Mouse (Mus musculus) cerebellum, postnatal 10 days (tissue): ENCODE data around the gene Lmntd2.
"Not testable (repeated sequence)": the region's sequence is repeated elsewhere in the genome, so short reads cannot be mapped to it uniquely, and the experiment has no call there.

Experiments used
- DNase-seq, 2 experiments: peaks; one replicate each; pipeline ENCODE4 v3.0.0; 2021; ENCODE audit warnings: mixed read lengths in 2 of 2

The Lmntd2 gene

DNA sequence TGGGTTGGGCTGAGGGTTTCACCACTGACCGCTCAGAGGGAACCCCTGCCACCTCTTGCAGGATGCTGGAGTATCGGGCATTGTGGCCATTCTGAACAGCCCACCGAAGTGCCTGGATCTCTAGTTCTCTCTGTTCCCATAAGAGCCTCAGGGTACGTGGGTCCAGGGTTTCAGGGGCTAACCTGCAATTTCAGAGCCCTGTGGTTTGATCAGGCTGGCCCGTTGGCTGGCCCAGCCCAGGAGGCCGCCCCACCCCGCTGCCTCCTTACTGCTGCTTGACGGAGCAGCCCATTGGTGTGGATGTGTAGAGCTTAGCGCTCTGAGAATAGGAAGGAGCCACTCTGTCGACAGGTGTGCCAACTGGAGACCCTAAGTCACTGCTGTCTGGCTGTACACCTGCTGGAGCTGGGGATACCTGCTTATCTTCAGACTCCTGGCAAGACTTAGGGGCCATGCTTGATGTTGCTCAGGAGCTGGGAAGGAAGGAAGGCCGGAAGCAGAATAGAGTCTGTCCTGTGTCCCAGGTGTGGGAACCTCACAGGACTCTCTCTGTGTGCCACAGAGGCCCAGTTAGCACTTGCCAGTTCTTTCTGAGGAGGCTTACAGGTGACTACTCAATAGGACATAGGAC is at the start of gene Lmntd2:
Gene Lmntd2, minus strand, starts transcription at position 476 of the 631 bp plus-strand sequence.
- no peak for DNase-seq

DNA sequence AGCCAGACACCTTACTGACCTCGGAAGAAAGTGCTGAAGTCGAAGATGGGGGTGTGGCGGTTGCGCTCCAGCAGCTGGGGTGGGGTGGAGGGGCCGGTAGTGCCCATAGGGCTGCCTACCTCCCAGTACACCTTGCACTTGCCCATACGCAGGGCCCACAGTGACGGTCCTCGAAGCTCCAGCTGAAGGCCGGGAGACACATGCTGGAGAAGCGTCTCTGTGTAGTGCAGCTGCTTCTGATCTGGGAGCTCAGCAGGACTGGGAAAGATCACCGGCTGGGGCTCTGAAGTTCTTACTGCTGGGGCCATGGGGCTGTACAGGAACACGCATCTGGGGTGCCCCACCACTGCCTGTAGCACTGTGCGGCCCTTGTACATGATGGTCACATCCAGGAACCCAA is 49.8 kb upstream of the Lmntd2 start:
- no peak for DNase-seq

- peak; percentile 45 to 50 for DNase-seq
Observed at GRCm38 (mm10) chr7:141261480-141261879, 47.6 kb upstream of the Lmntd2 start.

DNA sequence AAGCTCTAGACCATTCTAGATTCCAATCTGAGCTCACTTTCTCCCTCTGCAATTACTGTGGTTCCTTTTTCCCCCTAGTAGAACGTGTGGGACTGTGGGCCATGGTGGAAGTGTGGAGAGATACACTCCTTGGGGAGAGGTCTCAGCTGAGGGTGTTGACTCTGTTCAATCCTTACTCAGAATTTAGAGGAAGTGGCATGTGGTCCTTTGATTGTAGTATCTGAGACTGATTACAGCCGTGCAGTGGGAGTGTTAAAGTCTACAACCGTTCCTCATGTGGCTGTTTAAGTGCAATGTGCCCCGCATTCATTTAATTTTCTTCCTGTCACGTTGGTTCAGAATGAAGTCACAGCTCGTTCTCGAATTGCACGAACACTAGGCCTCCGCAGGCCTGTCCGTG is 42.3 kb upstream of the Lmntd2 start:
- DNase-seq, result no peak

DNA sequence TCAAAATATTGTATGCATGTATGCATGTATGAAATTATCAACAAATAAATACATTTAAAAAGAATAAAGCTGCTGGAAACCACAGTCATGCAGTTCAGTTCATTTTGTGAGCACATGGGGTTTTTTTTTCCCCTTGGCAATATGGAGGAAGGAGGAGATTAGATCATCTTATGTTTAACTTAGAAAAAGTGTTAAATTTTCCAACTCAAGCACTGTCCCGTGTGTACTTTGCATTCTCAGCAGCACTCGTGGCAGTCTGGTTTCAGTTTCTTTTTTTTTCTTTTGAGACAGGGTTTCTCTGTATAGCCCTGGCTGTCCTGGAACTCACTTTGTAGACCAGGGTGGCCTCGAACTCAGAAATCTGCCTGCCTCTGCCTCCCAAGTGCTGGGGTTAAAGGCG is 36.6 kb upstream of the Lmntd2 start:
- not testable (repeated sequence) for DNase-seq

GRCm38 (mm10) chr7:141231551-141231950 is 17.7 kb upstream of the Lmntd2 start:
- no peak for DNase-seq

DNA sequence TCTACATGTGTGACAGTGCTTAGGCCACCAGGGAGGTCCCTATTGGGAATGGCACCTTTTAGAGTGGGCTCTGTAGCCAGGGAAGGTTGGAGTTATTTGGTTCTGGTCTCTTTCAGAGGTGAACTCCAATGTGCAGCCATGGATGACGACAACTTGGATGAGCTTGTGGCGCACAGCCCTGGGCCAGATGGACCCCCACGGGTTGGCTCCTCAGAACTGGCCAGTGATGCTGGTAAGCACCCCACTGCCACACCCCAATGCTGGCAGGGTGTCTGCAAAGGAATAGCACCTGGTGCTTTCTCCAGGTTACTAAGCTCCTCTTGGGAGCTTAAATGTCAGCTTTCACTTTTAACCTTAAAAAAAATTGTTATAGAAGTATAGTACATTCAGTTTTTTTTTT is 17.2 kb upstream of the Lmntd2 start:
- peak; percentile 57 to 73 for DNase-seq

DNA sequence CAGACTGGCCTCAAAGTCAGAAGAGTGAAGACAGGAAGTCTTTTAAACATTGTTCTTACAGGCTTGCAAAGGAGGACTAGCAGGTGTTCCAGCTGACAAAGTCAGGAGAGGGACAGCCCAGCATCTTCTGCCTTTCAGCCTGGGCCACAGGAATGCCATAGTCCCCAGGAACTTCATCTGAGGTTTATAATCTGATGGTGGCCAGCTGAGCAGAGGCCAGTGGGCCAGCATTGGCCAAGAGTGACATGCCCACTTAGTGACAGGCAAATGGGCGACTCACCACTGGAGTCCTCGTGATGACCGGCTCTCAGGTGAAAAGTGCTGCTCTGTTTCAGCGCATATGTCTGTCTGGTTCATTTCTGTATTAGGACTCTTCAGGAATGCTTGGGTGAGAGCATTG is 16.7 kb upstream of the Lmntd2 start:
- DNase-seq, result no peak

GRCm38 (mm10) chr7:141229702-141230101 is 15.8 kb upstream of the Lmntd2 start:
- no peak for DNase-seq

- peak; percentile 98 to 99 for DNase-seq
Observed at GRCm38 (mm10) chr7:141228279-141229067, 14.6 kb upstream of the Lmntd2 start, which contains the start of gene Phrf1. TSS of gene Phrf1 (plus strand) at chr7:141228784.

DNA sequence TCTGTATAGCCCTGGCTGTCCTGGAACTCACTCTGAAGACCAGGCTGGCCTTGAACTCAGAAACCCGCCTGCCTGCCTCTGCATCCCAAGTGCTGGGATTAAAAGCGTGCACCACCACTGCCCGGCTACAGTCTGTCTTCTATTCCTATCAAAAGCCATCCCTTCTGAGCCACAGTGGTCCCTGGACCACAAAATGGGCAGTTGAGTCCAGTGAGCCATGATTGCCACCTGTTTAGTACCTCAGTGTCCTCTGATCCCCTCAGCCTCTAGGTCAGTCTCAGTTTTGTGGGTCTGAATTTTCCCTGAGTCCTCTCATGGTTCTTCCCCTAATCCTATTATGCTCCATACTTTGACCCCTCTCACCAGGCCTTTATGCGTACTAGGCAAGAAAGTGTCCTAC is 13.9 kb upstream of the Lmntd2 start:
- no peak for DNase-seq

- no peak for DNase-seq
Observed at GRCm38 (mm10) chr7:141226535-141226934, 12.7 kb upstream of the Lmntd2 start.

DNA sequence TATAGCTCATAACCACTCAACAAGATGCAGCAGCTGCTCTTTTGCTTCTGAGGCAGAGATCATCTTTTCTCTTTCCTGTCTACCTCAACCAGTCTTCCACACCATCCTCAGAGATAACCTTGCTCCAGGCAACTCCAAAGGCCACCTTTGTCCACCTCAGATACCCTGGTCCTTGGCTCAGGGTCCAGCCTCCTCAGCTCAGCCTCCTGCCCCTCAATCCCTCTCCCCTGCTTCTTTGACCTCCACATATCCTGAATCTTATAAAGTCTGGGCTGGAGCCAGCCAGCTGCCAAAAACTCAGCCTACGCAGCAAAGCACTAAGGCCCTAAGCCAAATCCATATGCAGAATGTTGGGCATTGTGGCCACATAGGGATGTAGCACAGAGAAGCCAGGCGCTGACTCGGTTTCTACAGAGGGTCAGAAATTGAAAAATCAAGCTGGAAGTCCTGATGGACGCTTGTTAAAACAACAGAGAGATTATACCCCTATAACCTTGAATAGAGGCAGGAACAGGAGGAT is 8.9 kb upstream of the Lmntd2 start:
- no peak for DNase-seq

- no peak for DNase-seq
Observed at GRCm38 (mm10) chr7:141222126-141222467, 8.2 kb upstream of the Lmntd2 start.

DNA sequence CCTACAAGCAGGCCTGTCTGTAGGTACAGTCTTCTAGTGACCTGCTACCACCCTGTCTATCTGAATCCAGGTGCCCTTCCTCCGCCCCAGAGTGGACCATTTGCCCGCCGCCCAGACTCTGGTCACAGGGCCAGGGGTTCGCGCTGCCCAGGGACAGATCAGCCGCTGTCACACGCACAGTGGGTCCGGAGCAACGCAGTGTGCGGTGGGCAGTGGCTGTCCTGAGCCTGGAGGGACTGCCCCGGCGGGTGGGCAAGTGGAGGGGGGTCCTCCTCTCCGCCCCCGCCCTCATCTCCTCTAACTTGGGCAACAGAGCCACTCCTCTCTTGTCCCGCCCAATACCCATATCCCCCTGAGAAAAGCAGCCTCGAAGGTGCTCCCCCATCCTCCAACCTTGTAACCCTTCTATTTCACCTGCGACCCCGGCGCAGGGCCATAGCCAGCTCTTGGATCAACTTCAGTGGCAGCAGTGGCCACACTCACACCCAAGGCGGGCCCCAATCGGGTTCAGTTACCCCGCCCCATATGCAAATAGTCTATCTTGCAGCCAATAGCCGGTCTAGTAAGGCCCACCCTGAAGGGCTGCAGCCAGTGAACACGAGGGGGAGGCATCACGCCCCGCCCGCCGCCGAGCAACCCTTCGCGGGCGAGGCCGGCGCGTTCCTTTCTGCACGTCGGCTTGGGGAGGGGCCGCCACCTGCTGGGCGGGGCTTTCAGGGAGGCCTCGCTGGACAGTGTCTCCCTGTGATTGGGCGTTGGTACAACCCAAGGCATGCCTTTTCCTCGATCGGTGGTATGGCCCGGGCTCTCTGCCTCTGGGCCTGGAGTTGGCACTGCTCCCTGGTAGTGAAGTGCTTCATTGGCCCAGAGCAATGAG is 7.6 kb upstream of the Lmntd2 start:
- DNase-seq, result peak; percentile 97 to 98

DNA sequence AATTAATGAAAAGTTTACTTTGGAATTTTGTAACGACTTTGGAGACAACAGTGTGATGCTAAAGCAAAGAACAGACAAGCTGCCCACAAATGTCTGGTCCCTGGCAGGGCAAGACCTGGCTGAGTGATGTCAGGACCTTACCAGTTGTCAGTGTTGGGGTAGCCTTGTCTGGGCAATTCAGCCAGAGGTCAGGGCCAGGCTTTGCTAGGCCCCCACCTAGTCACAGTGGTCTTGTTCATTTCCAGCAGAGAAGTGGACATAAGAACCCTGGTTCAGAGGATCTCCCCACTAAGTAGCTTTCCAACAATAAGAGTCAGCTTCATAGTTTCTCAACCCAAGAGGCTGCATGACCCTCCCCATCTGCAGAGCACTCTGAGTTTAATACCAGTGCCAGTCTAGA is 6.5 kb upstream of the Lmntd2 start:
- no peak for DNase-seq

DNA sequence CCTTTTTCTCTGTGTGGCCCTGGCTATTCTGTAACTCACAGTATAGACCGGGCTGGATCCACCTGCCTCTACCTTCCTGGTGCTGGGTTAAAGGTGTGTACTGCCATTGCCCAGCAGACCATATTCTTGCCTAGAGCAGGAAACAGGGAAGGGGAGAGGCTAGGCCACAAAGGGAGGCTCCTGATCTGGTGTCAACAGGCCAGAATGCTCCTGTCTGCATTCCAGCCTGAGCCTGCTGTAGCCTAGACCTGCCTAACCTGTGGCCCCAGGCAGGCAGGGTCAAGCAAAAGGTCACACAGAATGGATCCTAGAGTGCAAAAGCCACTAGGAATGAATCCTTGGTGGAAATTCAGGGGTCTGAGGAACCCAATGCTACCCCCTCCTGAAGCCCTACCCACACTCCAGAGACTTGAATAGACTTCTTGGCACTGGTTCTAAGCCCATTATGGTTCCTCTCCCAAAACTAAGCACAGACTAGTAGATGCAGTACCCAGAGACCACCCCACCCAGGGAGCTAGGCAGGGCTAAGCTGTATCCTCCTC is 5.7 kb upstream of the Lmntd2 start:
- DNase-seq, result no peak

DNA sequence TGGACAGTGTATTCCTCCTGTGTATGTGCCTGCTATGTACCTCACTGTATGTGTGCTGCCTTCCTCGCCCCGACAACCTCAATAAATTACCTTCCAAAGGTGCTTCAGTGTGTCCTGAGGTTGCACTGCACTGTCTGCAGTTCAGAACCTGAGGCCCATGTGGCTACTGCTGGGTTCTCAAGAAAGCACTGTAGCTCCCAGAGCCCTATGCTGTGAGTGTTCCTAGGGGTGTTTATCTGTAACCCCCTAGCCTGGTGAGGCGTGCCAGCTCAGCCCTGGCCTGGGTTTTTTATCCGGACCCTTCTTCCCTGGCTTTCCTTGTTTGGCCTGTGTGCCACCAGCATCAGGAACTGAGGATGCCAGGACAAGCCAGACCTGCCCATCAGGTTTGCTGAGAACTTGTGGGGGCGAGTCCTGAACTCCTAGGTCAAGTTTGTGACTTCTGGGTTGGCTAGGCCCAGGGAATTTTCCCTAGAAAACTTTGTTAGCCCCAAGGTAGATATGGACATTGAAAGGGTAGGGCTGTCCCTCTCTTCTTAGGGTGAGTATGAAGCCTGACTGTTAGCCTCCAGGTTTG is 4.8 kb upstream of the Lmntd2 start:
- DNase-seq, result no peak

DNA sequence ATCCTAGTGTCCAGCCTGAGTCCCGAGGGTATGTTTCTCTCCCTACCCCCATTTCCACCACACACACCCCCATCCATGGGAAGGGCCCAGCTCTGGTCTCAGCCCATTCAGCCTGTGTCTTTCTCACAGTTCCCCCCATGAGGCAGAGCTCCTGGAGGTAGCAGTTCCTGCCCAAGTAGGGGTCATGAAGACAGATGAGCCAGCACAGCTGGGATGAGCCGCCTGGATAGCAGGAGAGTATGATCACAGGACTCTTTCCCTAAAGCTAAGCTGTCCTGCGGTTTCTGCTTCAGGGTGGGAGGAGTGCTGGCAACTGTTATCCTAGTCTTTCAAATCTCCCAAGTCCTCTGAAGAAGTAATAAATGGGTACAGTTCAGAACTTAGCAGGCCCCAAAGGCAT is 4.3 kb upstream of the Lmntd2 start:
- DNase-seq, result no peak

DNA sequence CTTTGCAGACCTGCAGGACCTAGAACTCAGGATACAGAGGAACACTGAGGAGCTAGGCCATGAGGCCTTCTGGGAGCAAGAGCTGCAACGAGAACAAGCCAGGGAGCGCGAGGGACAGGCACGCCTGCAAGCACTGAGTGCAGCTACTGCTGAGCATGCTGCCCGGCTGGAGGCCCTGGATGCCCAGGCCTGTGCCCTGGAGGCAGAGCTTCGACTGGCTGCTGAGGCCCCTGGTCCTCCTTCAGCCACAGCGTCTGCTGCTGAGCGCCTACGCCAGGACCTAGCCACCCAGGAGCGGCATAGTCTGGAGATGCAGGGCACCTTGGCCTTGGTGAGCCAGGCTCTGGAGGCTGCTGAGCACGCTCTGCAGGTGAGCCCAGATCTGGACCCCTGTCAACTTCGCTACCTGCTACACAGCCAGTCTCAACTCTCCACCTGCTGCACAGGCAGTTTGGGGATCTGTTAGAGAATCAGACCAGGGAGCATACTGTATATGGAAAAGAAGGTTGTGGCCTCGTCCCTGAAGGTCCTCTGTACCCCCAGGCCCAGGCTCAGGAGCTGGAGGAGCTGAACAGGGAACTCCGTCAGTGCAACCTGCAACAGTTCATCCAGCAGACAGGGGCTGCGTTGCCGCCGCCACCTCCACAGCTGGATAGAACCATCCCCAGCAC is 3.6 kb upstream of the Lmntd2 start:
- DNase-seq, result no peak

GRCm38 (mm10) chr7:141216894-141217293 is 3.0 kb upstream of the Lmntd2 start:
- DNase-seq, result no peak
